Mouse (Mus musculus) G1E (cell line): ENCODE measurements around the gene Rasal2. TPM values are rescaled to one million over a fixed set of nuclear protein-coding genes. Genes with fewer than 3 reads are reported as not detected.

Experiments
- ATAC-seq: 2 replicates; pipeline ENCODE4 v1.8.0; 2016; ENCODE audit warnings: mild to moderate bottlenecking; ENCODE audit not compliant: insufficient number of reproducible peaks, poor library complexity, low FRiP score, severe bottlenecking; ENCODE audit errors: extremely low read depth
- DNase-seq: peaks from one replicate; pipeline ENCODE4 v3.0.0; 2012; ENCODE audit warnings: low spot score
- H3K27me3 ChIP-seq: 2 replicates; pipeline ENCODE4 v1.6.1; 2012; ENCODE audit warnings: mild to moderate bottlenecking, low read length, inconsistent platforms; ENCODE audit not compliant: insufficient read depth
- H3K36me3 ChIP-seq: replicated peaks from 2 replicates; pipeline ENCODE3; 2012; ENCODE audit warnings: mild to moderate bottlenecking, inconsistent platforms
- H3K4me1 ChIP-seq: 2 replicates; pipeline ENCODE4 v1.6.1; 2012; ENCODE audit warnings: low read depth, low read length, inconsistent platforms, mixed read lengths; ENCODE audit not compliant: insufficient read depth
- H3K4me3 ChIP-seq: 2 replicates; pipeline ENCODE4 v1.5.1; 2012; ENCODE audit warnings: low read depth, mild to moderate bottlenecking, inconsistent platforms, low read length, moderate library complexity, mixed read lengths
- H3K9me3 ChIP-seq: replicated peaks from 2 replicates; pipeline ENCODE4 v1.6.1; 2012; ENCODE audit warnings: inconsistent platforms
- CTCF ChIP-seq: IDR thresholded peaks from 2 replicates; pipeline ENCODE4 v1.5.1; 2012; ENCODE audit warnings: low read depth, low read length, inconsistent platforms, mixed read lengths
- GATA1 ChIP-seq: IDR thresholded peaks from 2 replicates; pipeline ENCODE4 v1.6.1; 2012; ENCODE audit warnings: borderline replicate concordance, low read length, inconsistent platforms, mixed read lengths
- GATA2 ChIP-seq: IDR thresholded peaks from 2 replicates; pipeline ENCODE4 v1.6.1; 2012; ENCODE audit warnings: low read depth, low read length, inconsistent platforms, borderline replicate concordance
- POLR2AphosphoS5 ChIP-seq: IDR thresholded peaks from 2 replicates; pipeline ENCODE4 v1.6.1; 2012; ENCODE audit warnings: low read depth, low read length, inconsistent platforms; ENCODE audit not compliant: insufficient replicate concordance
- TAL1 ChIP-seq: conservative IDR thresholded peaks from 2 replicates; pipeline ENCODE4 v1.6.1; 2012; ENCODE audit warnings: low read depth, low read length, inconsistent platforms, mixed read lengths
- polyA plus RNA-seq: library from polyadenylated mRNA; stranded (reverse); fragments of >175 nt; gene quantifications from 2 replicates; pipeline ENCODE4 v1.2.3, GENCODE M21; 2012
- total RNA-seq, 2 experiments: library from RNA; stranded (forward) in 1 of 2; stranded (reverse) in 1 of 2; fragments of 200-1000 nt in 1 of 2; fragments of >200 nt in 1 of 2; fragmentation: Nextera tagmentation in 1 of 2; gene quantifications; 2 replicates each; pipeline ENCODE4 v1.2.3; 2014 to 2017

Gene Rasal2
- total and polyA plus RNA-seq, 3 experiments: 0.78 to 8.0 (median 2.7) TPM

DNA sequence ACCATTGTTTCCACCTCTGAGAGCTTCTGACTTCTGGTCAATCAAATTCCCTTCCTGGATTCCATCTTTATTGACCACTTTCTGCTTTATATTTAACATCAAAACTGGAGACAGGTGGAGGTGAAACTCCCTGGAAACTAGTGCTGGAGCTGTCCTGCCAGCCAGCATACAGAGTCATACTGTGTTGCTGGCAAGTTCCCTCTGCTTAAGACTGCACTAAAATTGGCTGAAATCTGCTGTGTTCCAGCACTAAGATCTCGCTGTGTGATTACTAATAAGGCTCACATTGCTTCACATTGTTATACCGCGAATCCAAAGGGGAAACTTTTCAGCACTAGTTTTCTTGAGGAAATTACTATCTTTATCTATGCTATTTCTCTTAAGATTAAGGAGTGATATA lies 267.8 kb downstream of the Rasal2 start:
- DNase-seq (no peak), ATAC-seq (no peak)
- H3K36me3 ChIP-seq: peaks cover 6% of the 10 kb centered on the region
- H3K9me3 ChIP-seq: no peaks in the 10 kb centered on the region
- H3K4me3 ChIP-seq: no peak overlapping the region
- H3K4me1 ChIP-seq: no peaks in the 10 kb centered on the region
- TF ChIP-seq POLR2AphosphoS5: no peak
- no peak for TF ChIP-seq GATA2
- no peak for TF ChIP-seq TAL1
- TF ChIP-seq GATA1: no peak
- no peak for TF ChIP-seq CTCF
- no peaks in the 10 kb centered on the region for H3K27me3 ChIP-seq

DNA sequence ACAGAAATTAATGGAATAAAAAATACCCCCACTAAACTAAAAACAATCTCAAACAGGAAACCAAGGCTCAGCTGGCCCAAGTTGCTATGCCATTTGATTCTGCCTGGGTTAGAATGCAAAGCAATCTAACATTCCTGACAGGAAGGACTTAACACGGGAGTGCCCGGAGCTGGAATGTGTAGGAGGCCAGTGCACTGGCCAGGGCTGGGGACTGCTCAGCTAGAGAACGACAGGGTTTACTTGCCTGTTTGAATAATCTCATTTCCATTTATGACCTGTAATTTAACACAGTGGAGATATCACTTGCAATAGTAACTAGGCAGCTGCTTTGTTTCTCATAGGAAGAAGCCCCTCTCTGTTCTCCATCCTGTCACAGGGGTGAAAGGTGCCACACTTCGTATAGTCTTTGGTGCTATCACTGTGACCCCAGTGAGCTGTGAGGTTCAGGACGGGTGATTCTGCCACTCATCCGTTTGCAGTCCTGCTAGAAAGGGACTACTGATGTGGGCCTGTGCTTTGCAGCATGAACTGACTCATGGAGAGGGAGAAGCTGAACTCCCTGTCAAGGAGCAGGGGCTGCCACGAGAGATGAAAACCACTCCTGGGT lies 269.0 kb downstream of the Rasal2 start:
- TF ChIP-seq TAL1: no peak
- no peak for TF ChIP-seq GATA1
- no peak for TF ChIP-seq GATA2
- ATAC-seq: no peak
- Histone ChIP-seq H3K4me1 (no peaks in the 10 kb centered on the region), H3K4me3 (no peak overlapping the region), H3K36me3 (peaks cover 6% of the 10 kb centered on the region), H3K27me3 (no peaks in the 10 kb centered on the region), H3K9me3 (no peaks in the 10 kb centered on the region)
- no peak for DNase-seq

GRCm38 (mm10) chr1:157141014-157141413 lies 271.4 kb downstream of the Rasal2 start:
- TF ChIP-seq TAL1: no peak
- no peak for TF ChIP-seq GATA1
- TF ChIP-seq GATA2: no peak
- TF ChIP-seq CTCF: no peak
- TF ChIP-seq POLR2AphosphoS5: no peak
- DNase-seq (no peak), ATAC-seq (no peak)
- Histone ChIP-seq H3K36me3 (peaks cover 4% of the 10 kb centered on the region), H3K27me3 (no peaks in the 10 kb centered on the region), H3K4me3 (no peak overlapping the region), H3K4me1 (no peaks in the 10 kb centered on the region), H3K9me3 (no peaks in the 10 kb centered on the region)

- ATAC-seq (no peak), DNase-seq (no peak)
- Histone ChIP-seq H3K9me3 (no peaks in the 10 kb centered on the region), H3K36me3 (peaks cover 4% of the 10 kb centered on the region), H3K4me3 (no peak overlapping the region), H3K27me3 (no peaks in the 10 kb centered on the region), H3K4me1 (no peaks in the 10 kb centered on the region)
- TF ChIP-seq POLR2AphosphoS5: no peak
- no peak for TF ChIP-seq CTCF
- no peak for TF ChIP-seq GATA1
- TF ChIP-seq GATA2: no peak
- no peak for TF ChIP-seq TAL1
Observed at GRCm38 (mm10) chr1:157137854-157138241, 274.5 kb downstream of the Rasal2 start.

DNA sequence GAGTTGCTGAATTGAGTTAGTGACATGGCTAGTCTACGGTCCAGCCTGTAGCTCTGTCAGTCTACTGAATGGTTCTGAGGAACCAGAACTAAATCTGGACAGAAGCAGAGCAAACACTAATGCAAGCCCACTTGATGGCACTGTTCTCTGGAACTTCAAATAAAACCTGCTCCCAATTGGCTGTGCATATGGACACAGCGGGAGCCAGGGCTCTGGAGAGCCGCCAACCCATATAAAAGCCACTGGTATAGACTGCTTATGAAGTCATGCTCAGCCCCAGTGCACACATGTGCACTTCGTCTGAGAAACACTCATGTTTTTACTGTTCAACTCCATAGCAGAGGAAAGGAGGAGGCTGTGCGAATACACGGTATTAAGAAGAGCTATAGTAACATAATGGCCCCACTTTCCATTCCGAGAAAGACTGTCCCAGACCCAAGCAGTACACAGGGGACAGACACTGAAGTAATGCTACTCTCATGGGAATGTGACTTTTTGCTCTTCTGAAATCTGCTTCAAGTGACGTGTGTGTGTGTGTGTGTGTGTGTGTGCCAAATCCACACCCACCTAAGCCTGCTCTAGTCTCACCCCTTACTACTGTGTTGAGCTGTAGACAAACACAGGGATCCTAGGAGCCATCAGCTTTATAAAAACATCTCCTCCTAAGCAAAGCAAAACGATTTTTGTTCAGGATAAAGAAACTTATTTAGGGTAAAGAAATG lies 275.1 kb downstream of the Rasal2 start:
- ATAC-seq (no peak), DNase-seq (no peak)
- Histone ChIP-seq H3K36me3 (peaks cover 4% of the 10 kb centered on the region), H3K27me3 (no peaks in the 10 kb centered on the region), H3K9me3 (no peaks in the 10 kb centered on the region), H3K4me3 (no peak overlapping the region), H3K4me1 (no peaks in the 10 kb centered on the region)
- TF ChIP-seq CTCF: no peak
- no peak for TF ChIP-seq POLR2AphosphoS5
- TF ChIP-seq TAL1: no peak
- TF ChIP-seq GATA2: no peak
- TF ChIP-seq GATA1: no peak

- no peak for TF ChIP-seq GATA1
- TF ChIP-seq TAL1: no peak
- no peak for TF ChIP-seq CTCF
- Histone ChIP-seq H3K4me3 (no peak overlapping the region), H3K27me3 (no peaks in the 10 kb centered on the region), H3K36me3 (no peaks in the 10 kb centered on the region), H3K9me3 (no peaks in the 10 kb centered on the region), H3K4me1 (no peaks in the 10 kb centered on the region)
- no peak for ATAC-seq
- no peak for DNase-seq
Observed at GRCm38 (mm10) chr1:157128219-157128618, 284.2 kb downstream of the Rasal2 start.
